ENCODE assay signal across 8 mouse cellular contexts in the genomic region with DNA sequence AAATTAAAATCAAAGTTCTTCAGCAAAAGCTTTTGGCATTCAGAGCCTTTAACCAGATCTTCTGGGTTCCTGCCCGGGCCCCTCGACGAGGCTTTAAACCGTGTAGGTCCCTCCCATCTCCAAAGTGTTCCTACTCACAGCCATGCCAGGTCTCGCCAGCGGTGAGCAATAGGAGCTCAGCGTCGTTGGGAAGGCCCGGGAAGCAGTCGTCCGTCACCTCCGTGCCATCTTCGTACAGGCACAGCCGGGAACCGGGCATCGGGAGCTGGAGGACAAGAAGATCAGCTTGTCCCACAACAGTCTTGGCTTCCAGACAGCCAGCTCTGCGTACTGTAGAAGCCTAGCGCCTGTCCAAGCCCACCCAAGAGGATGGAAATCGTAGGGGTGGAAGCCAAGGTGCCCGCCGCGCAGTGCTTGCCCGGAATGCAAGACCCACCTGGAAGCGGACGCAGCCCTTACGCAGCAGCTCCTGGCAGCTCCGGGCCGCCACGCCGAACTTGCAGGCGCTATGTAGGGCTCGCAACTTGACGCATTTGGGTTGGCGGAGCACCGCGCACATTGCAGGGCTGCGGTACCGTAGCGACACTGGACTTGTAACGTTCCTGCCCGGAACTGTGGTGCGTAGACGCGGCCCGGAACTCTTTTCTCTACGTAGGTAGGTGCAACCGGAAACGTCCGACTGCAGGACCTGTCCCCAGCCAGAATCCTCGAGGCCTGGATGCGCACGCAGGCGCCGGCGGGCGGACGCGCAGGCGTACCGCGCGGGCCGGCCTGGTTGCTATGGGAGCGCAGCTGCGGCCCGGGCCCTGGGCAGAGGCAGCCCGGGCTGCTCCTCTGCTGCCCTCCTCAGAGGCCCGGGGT. TPM values are rescaled to one million over a fixed set of nuclear protein-coding genes. Genes with fewer than 3 reads are reported as not detected.
DNase-seq lines count a peak whose midpoint lies in the region; ATAC-seq and TF ChIP-seq lines count a peak whose summit lies in the region.

Gene Dffb (minus strand): TSS at position 696 of the 861 bp plus-strand sequence.
Gene Cep104 (plus strand): TSS at position 764 of the 861 bp plus-strand sequence.

- no peak; the same call in 1 of the 2 replicates for TF ChIP-seq POLR2A in bone marrow, adult 2 months (IDR thresholded peaks at IDR 0.05; ENCODE audit: borderline replicate concordance, control insufficient read depth, low read depth, low read length)

- H3K9ac ChIP-seq in embryonic facial prominence, embryonic 15.5 days, result peak within 1 kb of the TSS; percentile 95
- H3K9ac ChIP-seq in kidney, embryonic 14.5 days (ENCODE audit: low read depth, low read length), result peak within 1 kb of the TSS; percentile 79
- peak within 1 kb of the TSS; percentile 71 for H3K9ac ChIP-seq in limb, embryonic 15.5 days

- H3K27ac ChIP-seq in bone marrow, adult 2 months (ENCODE audit: control insufficient read depth, insufficient read depth, low read depth, low read length, poor library complexity), result peak within 1 kb of the TSS; percentile 5; the same call in 1 of the 2 replicates
- peak within 1 kb of the TSS; percentile 65; the same call in 1 of the 2 replicates for H3K27ac ChIP-seq in embryonic facial prominence, embryonic 15.5 days (replicated peaks)
- H3K27ac ChIP-seq in kidney, embryonic 14.5 days (ENCODE audit: low read depth, low read length), result no peak within 1 kb of the TSS; the same call in 1 of the 2 replicates
- peak within 1 kb of the TSS; percentile 74 for H3K27ac ChIP-seq in limb, embryonic 15.5 days

- no peaks in the 10 kb centered on the region for H3K27me3 ChIP-seq in embryonic facial prominence, embryonic 15.5 days
- H3K27me3 ChIP-seq in kidney, embryonic 14.5 days (ENCODE audit: control insufficient read depth, insufficient read depth, low read length), result no peaks in the 10 kb centered on the region
- H3K27me3 ChIP-seq in limb, embryonic 15.5 days, result no peaks in the 10 kb centered on the region

- peaks cover 33% of the 10 kb centered on the region for H3K36me3 ChIP-seq in embryonic facial prominence, embryonic 15.5 days
- H3K36me3 ChIP-seq in kidney, embryonic 14.5 days (ENCODE audit: control insufficient read depth, insufficient read depth, low read length), result peaks cover 18% of the 10 kb centered on the region
- H3K36me3 ChIP-seq in limb, embryonic 15.5 days, result peaks cover 28% of the 10 kb centered on the region

- under 1% methylated on average over 68 of the region's 68 CpGs for WGBS in bone marrow, adult 2 months
- under 1% methylated on average over 68 of the region's 68 CpGs for WGBS in embryonic facial prominence, embryonic 15.5 days
- under 1% methylated on average over 67 of the region's 68 CpGs for WGBS in kidney, embryonic 14.5 days
- 2% methylated on average over 68 of the region's 68 CpGs for WGBS in limb, embryonic 15.5 days

- H3K4me2 ChIP-seq in embryonic facial prominence, embryonic 15.5 days (replicated peaks), result peak within 1 kb of the TSS; percentile 95
- peak within 1 kb of the TSS; percentile 78 for H3K4me2 ChIP-seq in kidney, embryonic 14.5 days (replicated peaks; ENCODE audit: low read depth, low read length)
- H3K4me2 ChIP-seq in limb, embryonic 15.5 days, result peak within 1 kb of the TSS; percentile 94

- H3K4me1 ChIP-seq in bone marrow, adult 2 months (ENCODE audit: control insufficient read depth, insufficient read depth, low read length), result peaks cover 1% of the 10 kb centered on the region; the same call in 1 of the 2 replicates
- H3K4me1 ChIP-seq in embryonic facial prominence, embryonic 15.5 days, result peaks cover 18% of the 10 kb centered on the region
- peaks cover 9% of the 10 kb centered on the region; the same call in 1 of the 2 replicates for H3K4me1 ChIP-seq in kidney, embryonic 14.5 days (ENCODE audit: control insufficient read depth, insufficient read depth, low read length)
- peaks cover 28% of the 10 kb centered on the region for H3K4me1 ChIP-seq in limb, embryonic 15.5 days

- DNase-seq in 416B (ENCODE audit: low read depth), result peak; percentile 93
- peak; percentile 92 to 93 for DNase-seq in heart, adult 9 months (ENCODE audit: low spot score in 2 of 2)
- DNase-seq in monocyte, adult 2 months (ENCODE audit: low read depth in 1 of 2, low spot score in 2 of 2), result peak; percentile 80 to 87
- peak; percentile 85 to 87 for DNase-seq in spleen, postnatal 36 days (ENCODE audit: low spot score in 2 of 2)

- peak within 1 kb of the TSS; percentile 83 for H3K4me3 ChIP-seq in bone marrow, adult 2 months (replicated peaks; ENCODE audit: control insufficient read depth, low read depth, low read length)
- H3K4me3 ChIP-seq in embryonic facial prominence, embryonic 15.5 days (replicated peaks), result peak within 1 kb of the TSS; percentile 99
- peak within 1 kb of the TSS; percentile 79 for H3K4me3 ChIP-seq in kidney, embryonic 14.5 days (ENCODE audit: low read length)
- peak within 1 kb of the TSS; percentile 65 for H3K4me3 ChIP-seq in limb, embryonic 15.5 days

- TF ChIP-seq CTCF in bone marrow, adult 2 months (IDR thresholded peaks at IDR 0.05; ENCODE audit: control insufficient read depth, insufficient read depth, low read length), result no peak

- H3K9me3 ChIP-seq in embryonic facial prominence, embryonic 15.5 days (replicated peaks), result no peaks in the 10 kb centered on the region
- H3K9me3 ChIP-seq in kidney, embryonic 14.5 days (ENCODE audit: control insufficient read depth, low read length), result no peaks in the 10 kb centered on the region
- no peaks in the 10 kb centered on the region for H3K9me3 ChIP-seq in limb, embryonic 15.5 days

- ATAC-seq in embryonic facial prominence, embryonic 15.5 days (ENCODE audit: insufficient number of reproducible peaks, low FRiP score, low TSS enrichment, low read depth), result peak; percentile 94
- peak; percentile 97 for ATAC-seq in kidney, embryonic 14.5 days (ENCODE audit: low FRiP score, low TSS enrichment)
- ATAC-seq in limb, embryonic 15.5 days (ENCODE audit: insufficient number of reproducible peaks, low FRiP score, low TSS enrichment, low read depth), result peak; percentile 93

RNA-seq across cellular contexts. Expression of gene Dffb, which starts in this region (rescaled TPM):
- 5.7 and 15.7 TPM in 2 replicates for polyA plus RNA-seq in bone marrow, adult 2 months (2011; ENCODE audit: insufficient read depth, insufficient read length, low replicate concordance, missing spikeins)
- polyA plus RNA-seq in embryonic facial prominence, embryonic 15.5 days (2015; fragmentation: Nextera tagmentation; extraction: Ambion mirVana), result 12.7 and 15.0 TPM in 2 replicates
- 11.1 and 14.1 TPM in 2 replicates for polyA plus RNA-seq in kidney, embryonic 14.5 days (2014; fragmentation: Nextera tagmentation; extraction: Ambion mirVana)
- 11.4 and 12.6 TPM in 2 replicates for polyA plus RNA-seq in limb, embryonic 15.5 days (2015; fragmentation: Nextera tagmentation; extraction: Ambion mirVana)

RNA-seq across cellular contexts. Expression of gene Cep104, which starts in this region (rescaled TPM):
- 7.9 and 11.1 TPM in 2 replicates for polyA plus RNA-seq in bone marrow, adult 2 months (2011; ENCODE audit: insufficient read depth, insufficient read length, low replicate concordance, missing spikeins)
- polyA plus RNA-seq in embryonic facial prominence, embryonic 15.5 days (2015; fragmentation: Nextera tagmentation; extraction: Ambion mirVana), result 14.9 and 16.1 TPM in 2 replicates
- polyA plus RNA-seq in kidney, embryonic 14.5 days (2014; fragmentation: Nextera tagmentation; extraction: Ambion mirVana), result 11.4 and 17.4 TPM in 2 replicates
- polyA plus RNA-seq in limb, embryonic 15.5 days (2015; fragmentation: Nextera tagmentation; extraction: Ambion mirVana), result 13.7 and 16.1 TPM in 2 replicates
